ENCODE assay signal across 9 mouse cellular contexts in the genomic region with DNA sequence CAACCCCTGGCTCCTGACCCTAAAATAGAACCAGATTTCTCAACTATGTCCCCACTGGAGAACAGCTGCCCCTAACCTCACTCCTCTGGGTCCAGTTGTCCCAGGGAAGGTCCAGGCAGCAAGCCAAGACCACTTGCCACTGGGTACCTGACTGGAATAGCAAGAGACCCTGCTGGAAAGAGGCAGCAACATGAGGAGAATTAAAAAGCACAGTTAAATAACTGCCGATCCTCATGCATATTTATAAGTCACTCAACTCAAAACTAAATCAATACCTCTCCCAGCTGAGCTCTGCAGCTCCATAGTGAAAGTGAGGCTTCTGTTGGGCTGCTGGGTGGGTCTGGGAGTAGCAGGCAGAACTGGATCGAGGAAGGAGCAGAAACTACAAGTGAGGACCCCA.
DNase-seq lines count a peak whose midpoint lies in the region; ATAC-seq and TF ChIP-seq lines count a peak whose summit lies in the region.
"Had no signal": no experiment of that assay in that cellular context is flagged by ENCODE, and none has a peak within 500 bp of the region (broad histone marks: within the 10 kb centered on the region; RNA-seq: fewer than 3 reads in every experiment).

No protein-coding gene starts in this region.

- no peaks in the 10 kb centered on the region for H3K27me3 ChIP-seq in hindbrain, embryonic 11.5 days (ENCODE audit: control insufficient read depth, insufficient read depth, low read length)
- no peaks in the 10 kb centered on the region for H3K27me3 ChIP-seq in neural tube, embryonic 13.5 days
- no peaks in the 10 kb centered on the region for H3K27me3 ChIP-seq in stomach, postnatal 0 days (ENCODE audit: control insufficient read depth, insufficient read depth, low read length)
- H3K27me3 ChIP-seq: lung, embryonic 15.5 days had no signal

- no peak overlapping the region for H3K4me2 ChIP-seq in hindbrain, embryonic 11.5 days (replicated peaks; ENCODE audit: low read depth, low read length)
- 0 out of 2 replicates have a peak overlapping the region, but pooled peaks have one; percentile 4 for H3K4me2 ChIP-seq in neural tube, embryonic 13.5 days
- H3K4me2 ChIP-seq in stomach, postnatal 0 days (replicated peaks; ENCODE audit: low read depth) = no peak overlapping the region
- H3K4me2 ChIP-seq: lung, embryonic 15.5 days had no signal

- no peaks in the 10 kb centered on the region for H3K36me3 ChIP-seq in hindbrain, embryonic 11.5 days (ENCODE audit: control insufficient read depth, insufficient read depth, low read length)
- H3K36me3 ChIP-seq in neural tube, embryonic 13.5 days = no peaks in the 10 kb centered on the region
- H3K36me3 ChIP-seq in stomach, postnatal 0 days (ENCODE audit: control insufficient read depth, insufficient read depth, low read length) = peaks cover 3% of the 10 kb centered on the region; the same call in 1 of the 2 replicates

- H3K27ac ChIP-seq in hindbrain, embryonic 11.5 days (ENCODE audit: low read depth, low read length) = peak overlapping the region; percentile 17; the same call in 1 of the 2 replicates
- peak overlapping the region; percentile 76 for H3K27ac ChIP-seq in neural tube, embryonic 13.5 days (replicated peaks)
- H3K27ac ChIP-seq in stomach, postnatal 0 days (replicated peaks) = no peak overlapping the region
- H3K27ac ChIP-seq: lung, embryonic 15.5 days had no signal

- H3K9me3 ChIP-seq in hindbrain, embryonic 11.5 days (ENCODE audit: control insufficient read depth, low read length) = no peaks in the 10 kb centered on the region
- H3K9me3 ChIP-seq in neural tube, embryonic 13.5 days = no peaks in the 10 kb centered on the region
- H3K9me3 ChIP-seq in stomach, postnatal 0 days (ENCODE audit: control insufficient read depth, low read length) = no peaks in the 10 kb centered on the region
- H3K9me3 ChIP-seq: lung, embryonic 15.5 days had no signal

- peak; percentile 77 for ATAC-seq in hindbrain, embryonic 11.5 days (ENCODE audit: low FRiP score)
- ATAC-seq in neural tube, embryonic 13.5 days (ENCODE audit: low read depth) = peak; percentile 68
- ATAC-seq in stomach, postnatal 0 days (ENCODE audit: low FRiP score, low TSS enrichment) = no peak

- H3K4me1 ChIP-seq in hindbrain, embryonic 11.5 days (replicated peaks; ENCODE audit: control insufficient read depth, insufficient read depth, low read length) = 0 out of 2 replicates have a peak, but pooled peaks cover 2% of the 10 kb centered on the region
- peaks cover 65% of the 10 kb centered on the region for H3K4me1 ChIP-seq in neural tube, embryonic 13.5 days (replicated peaks)
- no peaks in the 10 kb centered on the region for H3K4me1 ChIP-seq in stomach, postnatal 0 days (replicated peaks; ENCODE audit: control insufficient read depth, insufficient read depth)

- H3K9ac ChIP-seq in hindbrain, embryonic 11.5 days (ENCODE audit: low read depth, low read length) = no peak overlapping the region
- no peak overlapping the region for H3K9ac ChIP-seq in neural tube, embryonic 13.5 days
- no peak overlapping the region for H3K9ac ChIP-seq in stomach, postnatal 0 days (ENCODE audit: low read length)
- H3K9ac ChIP-seq: lung, embryonic 15.5 days had no signal

- TF ChIP-seq CTCF in stomach, postnatal 0 days (IDR thresholded peaks at IDR 0.05; ENCODE audit: low read depth) = no peak

- H3K4me3 ChIP-seq in hindbrain, embryonic 11.5 days (ENCODE audit: low read depth, low read length) = no peak overlapping the region
- H3K4me3 ChIP-seq in neural tube, embryonic 13.5 days = no peak overlapping the region
- H3K4me3 ChIP-seq in stomach, postnatal 0 days (ENCODE audit: low read depth, low read length) = no peak overlapping the region
- H3K4me3 ChIP-seq: lung, embryonic 15.5 days had no signal

- TF ChIP-seq EP300 in stomach, postnatal 0 days (optimal IDR thresholded peaks at IDR 0.05) = no peak

- peak; percentile 43 to 58 for DNase-seq in cerebellum, postnatal 14 days
- DNase-seq in cerebellum, adult 9-11 months = no peak
- DNase-seq in hindbrain, embryonic 11.5 days (ENCODE audit: low spot score) = peak; percentile 48
- DNase-seq in left cerebral cortex, adult 11 months (ENCODE audit: low spot score) = peak; percentile 57
- no peak for DNase-seq in retina, postnatal 1 day
- DNase-seq in lung, postnatal 14 days = no peak
- DNase-seq in stomach, postnatal 0 days (ENCODE audit: low spot score) = no peak

- WGBS in hindbrain, embryonic 11.5 days = 43% methylated on average over 2 of the region's 2 CpGs
- WGBS in neural tube, embryonic 13.5 days = 19% methylated on average over 2 of the region's 2 CpGs
- WGBS in stomach, postnatal 0 days = 85% methylated on average over 2 of the region's 2 CpGs

Comparison
In these comparisons a context has a peak if more than half of its experiments do, and no peak if none do; other contexts are left out.
1. DNase-seq: peak in cerebellum, postnatal 14 days (2 of 2), hindbrain, embryonic 11.5 days (single experiment) and left cerebral cortex, adult 11 months (single experiment); none in cerebellum, adult 9-11 months (single experiment), retina, postnatal 1 day (single experiment), lung, postnatal 14 days (single experiment) and stomach, postnatal 0 days (single experiment).